Mouse (Mus musculus) liver, embryonic 14.5 days (tissue): ENCODE measurements at regions not wholly inside any gene's neighbourhood (a gene's known extent, or its start where the extent isn't known, plus 50 kb on each side); places are given as distances from the start of the nearest gene placed in this dataset.

Experiments
- CTCF ChIP-seq: IDR thresholded peaks from 2 replicates; pipeline ENCODE4 v1.5.1; 2016; ENCODE audit warnings: antibody characterized with exemption, low read depth, control low read depth
- EP300 ChIP-seq: IDR thresholded peaks from 2 replicates; pipeline ENCODE4 v1.6.1; 2016; ENCODE audit warnings: antibody characterized with exemption, low read depth

DNA sequence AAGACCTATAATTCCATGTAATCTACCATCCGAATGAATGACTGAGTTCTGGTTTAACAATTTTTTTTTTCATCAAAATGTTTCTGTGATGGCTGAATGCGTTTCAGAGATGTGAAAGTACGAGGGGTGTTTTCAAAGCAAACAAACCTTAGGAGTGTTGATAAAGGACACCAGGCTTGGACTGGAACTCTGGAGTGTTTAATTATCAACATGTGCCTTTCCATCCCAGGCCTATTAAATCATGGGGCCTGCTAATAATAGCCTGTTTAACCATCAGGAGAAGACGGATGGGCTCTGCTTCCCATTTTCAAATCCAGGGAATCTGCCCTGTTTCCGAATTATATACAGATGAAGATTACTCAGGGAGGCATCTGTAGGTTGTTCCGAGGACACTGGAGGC, 399.3 kb downstream of the Ppargc1a start:
- TF ChIP-seq EP300 (no peak), CTCF (no peak)
